Mouse (Mus musculus): ENCODE measurements at regions not wholly inside any gene's neighbourhood (a gene's known extent, or its start where the extent isn't known, plus 50 kb on each side); places are given as distances from the start of the nearest gene placed in this dataset.

GRCm38 (mm10) chr11:114570076-114570475, 98.2 kb upstream of the Rpl38 start:
- DNase-seq (ENCODE audit: low spot score in 2 of 2) = no peak
- H3K27ac ChIP-seq = no peak overlapping the region
- no peak overlapping the region for H3K4me3 ChIP-seq
- TF ChIP-seq CTCF (conservative IDR thresholded peaks at IDR 0.05) = no peak

GRCm38 (mm10) chr11:114567814-114568800, 100.2 kb upstream of the Rpl38 start:
- TF ChIP-seq CTCF (conservative IDR thresholded peaks at IDR 0.05) = no peak
- DNase-seq (ENCODE audit: low spot score in 2 of 2) = no peak
- no peak overlapping the region for H3K27ac ChIP-seq
- no peak overlapping the region for H3K4me3 ChIP-seq

- no peak for DNase-seq (ENCODE audit: low spot score in 2 of 2)
- H3K27ac ChIP-seq = 0 out of 2 replicates have a peak overlapping the region, but pooled peaks have one; percentile 18
- H3K4me3 ChIP-seq = no peak overlapping the region
- TF ChIP-seq CTCF (conservative IDR thresholded peaks at IDR 0.05) = no peak
Observed at GRCm38 (mm10) chr11:114567045-114567780, 101.1 kb upstream of the Rpl38 start.

- no peak overlapping the region for H3K4me3 ChIP-seq
- no peak for DNase-seq (ENCODE audit: low spot score in 2 of 2)
- peak; percentile 67 for TF ChIP-seq CTCF (conservative IDR thresholded peaks at IDR 0.05)
- no peak overlapping the region for H3K27ac ChIP-seq
Observed at GRCm38 (mm10) chr11:114564949-114565348, 103.4 kb upstream of the Rpl38 start.

- Histone ChIP-seq H3K4me3 (no peak overlapping the region), H3K27ac (no peak overlapping the region; the same call in 1 of the 2 replicates)
- peak; percentile 13 to 60 for DNase-seq (ENCODE audit: low spot score in 2 of 2)
- TF ChIP-seq CTCF (conservative IDR thresholded peaks at IDR 0.05) = no peak
Observed at GRCm38 (mm10) chr11:114563172-114563571, 105.2 kb upstream of the Rpl38 start.

GRCm38 (mm10) chr11:114554576-114554975, 113.7 kb upstream of the Rpl38 start:
- H3K4me3 ChIP-seq = no peak overlapping the region
- no peak overlapping the region for H3K27ac ChIP-seq
- no peak for DNase-seq (ENCODE audit: low spot score in 2 of 2)
- peak; percentile 62 for TF ChIP-seq CTCF (conservative IDR thresholded peaks at IDR 0.05)

- H3K27ac ChIP-seq = no peak overlapping the region; the same call in 1 of the 2 replicates
- no peak overlapping the region for H3K4me3 ChIP-seq
- TF ChIP-seq CTCF (conservative IDR thresholded peaks at IDR 0.05) = no peak
- no peak for DNase-seq (ENCODE audit: low spot score in 2 of 2)
Observed at GRCm38 (mm10) chr11:114553992-114554391, 114.3 kb upstream of the Rpl38 start.

GRCm38 (mm10) chr11:114552176-114552575, 116.1 kb upstream of the Rpl38 start:
- TF ChIP-seq CTCF (conservative IDR thresholded peaks at IDR 0.05) = no peak
- Histone ChIP-seq H3K27ac (no peak overlapping the region), H3K4me3 (no peak overlapping the region)
- DNase-seq (ENCODE audit: low spot score in 2 of 2) = no peak

- no peak for TF ChIP-seq CTCF (conservative IDR thresholded peaks at IDR 0.05)
- Histone ChIP-seq H3K4me3 (no peak overlapping the region), H3K27ac (no peak overlapping the region)
- no peak for DNase-seq (ENCODE audit: low spot score in 2 of 2)
Observed at GRCm38 (mm10) chr11:114551262-114551661, 117.1 kb upstream of the Rpl38 start.

GRCm38 (mm10) chr11:114548658-114549057, 119.7 kb upstream of the Rpl38 start:
- DNase-seq (ENCODE audit: low spot score in 2 of 2) = no peak
- no peak overlapping the region for H3K4me3 ChIP-seq
- no peak for TF ChIP-seq CTCF (conservative IDR thresholded peaks at IDR 0.05)
- H3K27ac ChIP-seq = no peak overlapping the region

- no peak for TF ChIP-seq CTCF (conservative IDR thresholded peaks at IDR 0.05)
- no peak for DNase-seq (ENCODE audit: low spot score in 2 of 2)
- no peak overlapping the region for H3K27ac ChIP-seq
- no peak overlapping the region for H3K4me3 ChIP-seq
Observed at GRCm38 (mm10) chr11:114544212-114544611, 124.1 kb upstream of the Rpl38 start.

GRCm38 (mm10) chr11:114542167-114542566, 126.2 kb upstream of the Rpl38 start:
- no peak for TF ChIP-seq CTCF (conservative IDR thresholded peaks at IDR 0.05)
- H3K27ac ChIP-seq = no peak overlapping the region

GRCm38 (mm10) chr11:114540503-114540902, 127.8 kb upstream of the Rpl38 start:
- no peak for DNase-seq (ENCODE audit: low spot score in 2 of 2)
- H3K4me3 ChIP-seq = no peak overlapping the region
- no peak overlapping the region for H3K27ac ChIP-seq
- TF ChIP-seq CTCF (conservative IDR thresholded peaks at IDR 0.05) = peak; percentile 56

More at GRCm38 (mm10) chr11:114542167-114542566, 126.2 kb upstream of the Rpl38 start:
- DNase-seq (ENCODE audit: low spot score in 2 of 2) = no peak
- no peak overlapping the region for H3K4me3 ChIP-seq
